Comparison of ENCODE assay signal across 8 mouse cellular contexts in genomic region chr11:114829499-114830432, GRCm38 (mm10). TPM values are rescaled to one million over a fixed set of nuclear protein-coding genes. Genes with fewer than 3 reads are reported as not detected.
DNase-seq lines count a peak whose midpoint lies in the region; ATAC-seq lines count a peak whose summit lies in the region.

No protein-coding gene starts in this region.

- H3K27ac ChIP-seq in forebrain, embryonic 12.5 days: peak overlapping the region; percentile 51
- peak overlapping the region; percentile 97 for H3K27ac ChIP-seq in limb, embryonic 10.5 days

- H3K4me2 ChIP-seq in forebrain, embryonic 12.5 days: peak overlapping the region; percentile 53

- H3K4me3 ChIP-seq in forebrain, embryonic 12.5 days (replicated peaks): peak overlapping the region; percentile 26
- peak overlapping the region; percentile 49 for H3K4me3 ChIP-seq in limb, embryonic 10.5 days

- peak; percentile 27 for DNase-seq in thymus, postnatal 0 days (ENCODE audit: low spot score)
- DNase-seq in thymus, postnatal 10 days (ENCODE audit: low spot score in 2 of 2): no peak
- DNase-seq in heart, postnatal 25 days (ENCODE audit: low spot score): peak; percentile 15
- peak; percentile 89 for DNase-seq in limb, embryonic 10.5 days (ENCODE audit: low spot score)
- peak; percentile 87 for DNase-seq in mesoderm, embryonic 11.5 days (ENCODE audit: low read depth, low spot score)
- peak; percentile 30 for DNase-seq in testis, postnatal 14 days (ENCODE audit: low spot score)
- DNase-seq in left cerebral cortex, adult 11 months (ENCODE audit: low spot score): no peak

- ATAC-seq in forebrain, embryonic 12.5 days (ENCODE audit: low FRiP score): peak; percentile 85

- H3K36me3 ChIP-seq in forebrain, embryonic 12.5 days (replicated peaks): no peaks in the 10 kb centered on the region
- no peaks in the 10 kb centered on the region for H3K36me3 ChIP-seq in limb, embryonic 10.5 days

- H3K27me3 ChIP-seq in forebrain, embryonic 12.5 days: peaks cover 8% of the 10 kb centered on the region; the same call in 1 of the 2 replicates
- H3K27me3 ChIP-seq in limb, embryonic 10.5 days (ENCODE audit: low read depth, poor library complexity, severe bottlenecking): no peaks in the 10 kb centered on the region

- H3K4me1 ChIP-seq in forebrain, embryonic 12.5 days: peaks cover 23% of the 10 kb centered on the region
- peaks cover 36% of the 10 kb centered on the region for H3K4me1 ChIP-seq in limb, embryonic 10.5 days

- intact Hi-C loops in heart, postnatal 25 days (cut with DNase I): no loop called here

- WGBS in forebrain, embryonic 12.5 days: 8% methylated on average over 24 of the region's 24 CpGs
- WGBS in limb, embryonic 10.5 days: 3% methylated on average over 24 of the region's 24 CpGs

- peak overlapping the region; percentile 39; the same call in 1 of the 2 replicates for H3K9ac ChIP-seq in forebrain, embryonic 12.5 days

- no peaks in the 10 kb centered on the region for H3K9me3 ChIP-seq in forebrain, embryonic 12.5 days
- no peaks in the 10 kb centered on the region for H3K9me3 ChIP-seq in limb, embryonic 10.5 days (replicated peaks)

RNA-seq across cellular contexts. Expression of gene Gprc5c, which starts 21.2 kb away (rescaled TPM):
- polyA plus RNA-seq in thymus, postnatal 0 days (2015; fragmentation: Nextera tagmentation; extraction: Ambion mirVana): 5.0 and 5.3 TPM in 2 replicates
- polyA plus RNA-seq in forebrain, embryonic 12.5 days (2016; fragmentation: Nextera tagmentation; extraction: Ambion mirVana): 8.4 and 10.8 TPM in 2 replicates
- 1 to 10 TPM; 6.4 to 9.7 TPM for total RNA-seq in heart, postnatal 25 days (2021)
- 40.7 and 50.1 TPM in 2 replicates for polyA plus RNA-seq in limb, embryonic 10.5 days (2016; fragmentation: Nextera tagmentation; extraction: Ambion mirVana)

RNA-seq across cellular contexts. Expression of gene Gpr142, which starts 31.0 kb away (rescaled TPM):
- not detected in 2 replicates for polyA plus RNA-seq in thymus, postnatal 0 days (2015; fragmentation: Nextera tagmentation; extraction: Ambion mirVana)
- not detected in 2 replicates for polyA plus RNA-seq in forebrain, embryonic 12.5 days (2016; fragmentation: Nextera tagmentation; extraction: Ambion mirVana)
- not detected for total RNA-seq in heart, postnatal 25 days (2021)
- not detected in 2 replicates for polyA plus RNA-seq in limb, embryonic 10.5 days (2016; fragmentation: Nextera tagmentation; extraction: Ambion mirVana)

RNA-seq across cellular contexts. Expression of gene Btbd17, which starts 34.0 kb away (rescaled TPM):
- polyA plus RNA-seq in thymus, postnatal 0 days (2015; fragmentation: Nextera tagmentation; extraction: Ambion mirVana): 0.14 TPM in 1 of 2 replicates, not detected in the other
- 41.6 and 44.8 TPM in 2 replicates for polyA plus RNA-seq in forebrain, embryonic 12.5 days (2016; fragmentation: Nextera tagmentation; extraction: Ambion mirVana)
- total RNA-seq in heart, postnatal 25 days (2021): not detected
- polyA plus RNA-seq in limb, embryonic 10.5 days (2016; fragmentation: Nextera tagmentation; extraction: Ambion mirVana): 0.14 TPM in 1 of 2 replicates, not detected in the other

Comparison
In these comparisons a context has a peak if more than half of its experiments do, and no peak if none do; other contexts are left out.
1. DNase-seq: peak in thymus, postnatal 0 days (single experiment), heart, postnatal 25 days (single experiment), limb, embryonic 10.5 days (single experiment), mesoderm, embryonic 11.5 days (single experiment) and testis, postnatal 14 days (single experiment); none in thymus, postnatal 10 days (0 of 2) and left cerebral cortex, adult 11 months (single experiment).
2. RNA of gene Btbd17, which starts 34.0 kb away (polyA plus RNA-seq): 41.6 to 44.8 TPM in forebrain, embryonic 12.5 days; 0.14 TPM in limb, embryonic 10.5 days and 0.14 TPM in thymus, postnatal 0 days; every median in the first group is over 10 times any median in the second.